Mouse (Mus musculus) left cerebral cortex, postnatal 4 days (tissue): Measurements from ENCODE around the gene Fto. TPM values are rescaled to one million over a fixed set of nuclear protein-coding genes. Genes with fewer than 3 reads are reported as not detected.

Experiments used
- DNase-seq: peaks from one replicate; pipeline ENCODE4 v3.0.0-alpha.2; 2022
- intact Hi-C: fragments of 180-260 bp; cut with DNase I; formaldehyde crosslinking; loops from one replicate; pipeline ENCODE4 v1.15.1; 2025
- total RNA-seq, 2 experiments: library from RNA; stranded (reverse); gene quantifications; 2 replicates each; pipeline ENCODE4 v1.2.3; 2021

Fto gene
- total RNA-seq, 2 experiments from 2014 or later, result 121 to 133 TPM

- intact Hi-C loops, result no loop called here
- DNase-seq, result no peak
Observed at GRCm38 (mm10) chr8:91632411-91632810, 319.1 kb downstream of the Fto start.

GRCm38 (mm10) chr8:91635406-91635805, 322.1 kb downstream of the Fto start:
- intact Hi-C loops, result no loop called here

GRCm38 (mm10) chr8:91636887-91637286, 323.6 kb downstream of the Fto start:
- intact Hi-C loops, result no loop called here
- DNase-seq, result no peak

More at GRCm38 (mm10) chr8:91635406-91635805, 322.1 kb downstream of the Fto start:
- DNase-seq, result no peak

DNA sequence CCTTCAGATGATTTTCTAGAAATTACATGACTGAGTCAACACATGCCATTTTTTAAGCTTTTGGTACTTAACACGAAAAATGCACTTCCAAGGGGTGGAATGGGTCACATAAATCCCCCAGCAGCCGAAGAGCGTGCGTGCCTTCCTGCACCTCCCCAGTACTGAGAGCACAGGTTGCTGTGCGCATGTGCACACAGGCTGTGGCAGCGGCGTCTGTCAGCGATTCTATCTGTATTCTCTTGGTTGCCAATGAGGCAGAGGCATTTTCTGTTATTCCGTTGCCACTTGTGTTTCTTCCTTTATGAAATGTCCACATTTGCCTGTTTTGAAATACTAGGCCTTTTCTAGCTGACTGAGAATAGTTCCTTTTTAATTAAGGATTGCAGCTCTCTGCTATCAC, 324.4 kb downstream of the Fto start:
- DNase-seq, result no peak
- intact Hi-C loops, result no loop called here

- intact Hi-C loops, result no loop called here
- DNase-seq, result no peak
Observed at GRCm38 (mm10) chr8:91638256-91638655, 324.9 kb downstream of the Fto start.

DNA sequence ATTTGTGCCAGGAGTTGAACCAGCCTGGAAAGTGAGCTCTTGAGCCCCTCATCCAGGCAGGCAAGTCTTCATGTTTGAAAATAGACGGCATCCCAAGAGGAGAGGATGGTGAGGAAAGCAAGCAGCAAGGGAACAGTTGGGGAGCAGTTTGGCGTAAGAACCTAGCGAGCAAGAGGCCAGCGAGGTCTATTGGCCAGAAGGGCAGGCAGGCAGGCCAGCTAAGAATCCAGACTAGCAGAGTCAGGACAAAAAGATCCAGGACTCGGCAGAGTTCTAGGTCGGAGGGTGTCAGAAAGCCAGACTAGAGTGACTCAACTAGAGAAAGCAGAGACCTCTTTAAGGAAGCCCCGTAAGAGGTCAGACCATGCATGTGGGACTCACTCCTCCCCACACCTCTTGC, 327.1 kb downstream of the Fto start:
- DNase-seq, result no peak
- intact Hi-C loops, result no loop called here

- intact Hi-C loops, result no loop called here
- no peak for DNase-seq
Observed at GRCm38 (mm10) chr8:91645484-91645883, 332.2 kb downstream of the Fto start.

- no peak for DNase-seq
- intact Hi-C loops, result no loop called here
Observed at GRCm38 (mm10) chr8:91647959-91648358, 334.6 kb downstream of the Fto start.

GRCm38 (mm10) chr8:91648776-91649175, 335.5 kb downstream of the Fto start:
- intact Hi-C loops, result no loop called here
- no peak for DNase-seq

DNA sequence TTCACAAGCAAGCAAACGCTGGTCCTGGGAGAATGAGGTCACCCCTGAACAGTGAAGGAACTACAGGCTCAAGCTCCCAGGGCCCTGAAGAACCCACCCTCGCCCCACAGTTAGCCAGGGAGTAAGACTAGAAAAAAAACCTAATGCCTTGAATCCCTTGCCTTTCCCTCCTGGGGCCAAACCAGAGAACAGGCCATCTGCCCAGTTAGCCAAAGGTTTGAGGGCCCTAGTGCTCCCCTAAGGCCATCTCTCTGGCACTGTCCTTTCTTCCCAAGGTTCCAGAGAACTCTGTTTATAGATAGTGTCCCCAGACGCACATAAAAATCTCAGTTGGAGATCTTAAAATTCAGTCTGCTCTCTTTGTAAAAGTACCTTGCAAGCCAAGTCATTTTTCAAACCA, 340.2 kb downstream of the Fto start:
- intact Hi-C loops, result no loop called here

DNA sequence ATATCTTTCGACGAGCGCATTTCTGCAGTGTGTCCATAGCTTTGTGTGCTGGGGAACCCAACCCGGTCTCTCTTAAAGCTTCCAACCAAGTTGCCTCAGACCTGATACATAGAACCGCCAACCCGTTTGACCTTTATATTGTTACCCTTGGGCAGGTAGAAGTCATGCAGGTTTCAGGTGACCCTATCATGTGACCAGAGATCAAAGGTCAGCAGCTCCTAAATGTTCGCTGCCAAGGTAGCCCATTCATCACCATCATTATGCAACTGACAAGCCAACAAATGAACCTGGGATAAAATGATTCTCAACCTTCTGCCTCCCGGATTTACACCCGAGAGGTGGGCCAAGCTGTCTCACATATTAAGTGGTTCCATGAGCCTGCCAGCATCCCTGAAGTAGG, 344.1 kb downstream of the Fto start:
- DNase-seq, result no peak
- intact Hi-C loops, result no loop called here

More for the DNA sequence above, 340.2 kb downstream of the Fto start:
- DNase-seq, result no peak

GRCm38 (mm10) chr8:91660879-91661278, 347.6 kb downstream of the Fto start:
- DNase-seq, result no peak
- intact Hi-C loops, result no loop called here

DNA sequence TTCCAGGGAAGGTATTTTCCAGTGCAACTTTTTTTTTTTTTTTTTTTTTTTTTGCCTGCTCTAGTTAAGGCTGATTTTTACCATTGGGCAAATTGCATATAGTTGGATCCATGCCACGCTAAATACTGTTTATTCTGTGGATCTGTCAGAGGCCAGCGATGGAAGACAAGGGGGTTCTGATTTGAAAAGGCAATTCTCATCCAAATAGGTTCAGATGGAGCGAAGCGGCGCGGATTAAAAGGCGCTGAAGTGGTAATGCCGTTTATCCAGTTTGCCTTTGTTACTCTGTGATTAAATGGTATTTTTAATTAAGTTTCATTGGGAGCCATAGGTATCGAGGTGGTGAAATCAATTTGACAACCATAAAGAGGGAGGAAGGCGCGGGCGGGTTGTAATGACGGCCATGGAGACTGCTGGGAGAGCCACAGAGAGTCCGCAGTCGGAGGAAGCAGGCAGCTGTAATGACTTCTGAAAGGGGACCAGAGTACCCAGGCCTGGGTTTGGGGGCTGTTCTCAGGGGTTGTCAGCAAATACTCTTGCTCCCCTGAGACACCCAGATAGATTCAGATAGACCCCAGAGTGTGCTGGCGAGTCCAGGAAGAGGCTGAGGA, 356.2 kb downstream of the Fto start:
- no peak for DNase-seq
- intact Hi-C loops, result no loop called here

- DNase-seq, result peak; percentile 76
- intact Hi-C loops, result no loop called here
Observed at GRCm38 (mm10) chr8:91676928-91677327, 363.6 kb downstream of the Fto start.

- intact Hi-C loops, result no loop called here
- no peak for DNase-seq
Observed at GRCm38 (mm10) chr8:91679451-91679850, 366.1 kb downstream of the Fto start.

GRCm38 (mm10) chr8:91680125-91680524, 366.8 kb downstream of the Fto start:
- intact Hi-C loops, result no loop called here
- DNase-seq, result no peak

DNA sequence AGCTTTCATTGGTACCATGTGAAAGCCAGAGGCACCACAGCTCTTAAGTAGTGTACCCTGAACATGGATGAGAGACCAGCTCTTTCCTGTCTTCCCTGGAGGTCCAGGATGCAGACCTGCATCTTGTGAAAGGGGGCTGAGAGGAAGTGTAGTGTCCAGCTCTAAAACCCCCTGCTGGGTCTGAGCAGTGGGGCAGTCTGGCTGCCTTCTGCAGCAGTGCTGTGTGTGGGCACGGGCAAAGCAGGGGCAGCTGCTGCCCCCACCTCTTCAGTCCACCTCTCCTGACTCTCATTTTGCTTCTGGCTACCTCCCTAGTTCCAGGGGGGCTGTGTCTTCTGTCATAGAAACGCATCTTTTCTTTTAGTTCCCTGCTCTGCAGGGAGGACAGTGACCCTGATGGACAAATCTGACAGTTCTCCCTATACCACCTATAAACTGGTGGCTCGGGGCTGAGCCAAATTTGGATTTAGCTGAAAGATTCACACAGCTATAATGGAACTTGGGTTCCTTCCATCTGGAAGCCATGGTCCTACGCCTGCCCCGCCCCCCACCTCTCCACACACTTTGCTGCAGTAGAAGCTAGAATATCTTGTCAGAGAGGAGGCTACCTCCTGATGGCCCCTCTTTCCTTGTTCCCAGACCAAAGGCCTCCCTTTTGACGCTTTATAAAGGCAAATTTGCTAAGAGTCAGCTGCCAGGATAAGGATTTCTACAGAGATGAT, 371.4 kb downstream of the Fto start:
- peak; percentile 58 for DNase-seq
- intact Hi-C loops, result no loop called here

- intact Hi-C loops, result no loop called here
Observed at GRCm38 (mm10) chr8:91685408-91685807, 372.1 kb downstream of the Fto start.

GRCm38 (mm10) chr8:91692056-91692721, 378.9 kb downstream of the Fto start:
- intact Hi-C loops, result no loop called here

More at GRCm38 (mm10) chr8:91685408-91685807, 372.1 kb downstream of the Fto start:
- peak; percentile 34 for DNase-seq

DNA sequence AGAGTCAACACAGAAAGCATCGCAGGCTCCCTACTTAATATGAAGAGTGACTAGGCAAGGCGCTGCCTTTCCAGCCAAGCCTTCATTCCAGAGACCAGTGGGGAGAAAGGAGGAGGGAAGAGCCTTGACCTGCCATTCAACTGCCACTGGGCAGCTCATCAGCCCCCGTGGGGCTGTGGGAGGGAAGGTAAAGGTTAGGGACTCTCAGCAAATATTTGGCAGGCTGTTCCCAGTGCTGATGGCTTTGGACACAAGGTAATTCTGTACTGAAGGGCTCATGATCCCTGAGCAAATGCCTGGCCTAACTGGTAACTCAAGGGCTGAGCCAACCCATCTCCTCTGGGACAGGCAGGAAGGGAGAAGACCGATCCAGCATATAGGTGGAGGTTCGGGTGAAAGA, 393.2 kb downstream of the Fto start:
- no peak for DNase-seq
- intact Hi-C loops, result no loop called here

More at GRCm38 (mm10) chr8:91692056-91692721, 378.9 kb downstream of the Fto start:
- DNase-seq, result no peak

- no peak for DNase-seq
- intact Hi-C loops, result no loop called here
Observed at GRCm38 (mm10) chr8:91708661-91709060, 395.3 kb downstream of the Fto start.

GRCm38 (mm10) chr8:91709768-91710167, 396.4 kb downstream of the Fto start:
- peak; percentile 10 for DNase-seq
- intact Hi-C loops, result no loop called here
